Mouse (Mus musculus): Measurements from ENCODE around the gene 0610009B22Rik.

The 0610009B22Rik gene

GRCm38 (mm10) chr11:51658705-51659104, 30.0 kb downstream of the 0610009B22Rik start:
- DNase-seq (ENCODE audit: low spot score in 2 of 2): no peak

GRCm38 (mm10) chr11:51658291-51658690, 30.4 kb downstream of the 0610009B22Rik start:
- DNase-seq (ENCODE audit: low spot score in 2 of 2): no peak

- no peak for DNase-seq (ENCODE audit: low spot score in 2 of 2)
Measured at GRCm38 (mm10) chr11:51656798-51657521, 31.7 kb downstream of the 0610009B22Rik start.

- DNase-seq (ENCODE audit: low spot score in 2 of 2): no peak
Measured at GRCm38 (mm10) chr11:51654891-51655290, 33.8 kb downstream of the 0610009B22Rik start.

GRCm38 (mm10) chr11:51653736-51654135, 34.9 kb downstream of the 0610009B22Rik start:
- DNase-seq (ENCODE audit: low spot score in 2 of 2): no peak

GRCm38 (mm10) chr11:51652889-51653418, 35.7 kb downstream of the 0610009B22Rik start:
- DNase-seq (ENCODE audit: low spot score in 2 of 2): no peak

- peak in 1 of 2 experiments; percentile 42 for DNase-seq (ENCODE audit: low spot score in 2 of 2)
Measured at GRCm38 (mm10) chr11:51650691-51651515, 37.8 kb downstream of the 0610009B22Rik start, which contains the start of the genes N4bp3 and D930048N14Rik. Gene N4bp3, minus strand, starts transcription at chr11:51650842. Gene D930048N14Rik, plus strand, starts transcription at chr11:51650954.

GRCm38 (mm10) chr11:51650261-51650660, 38.4 kb downstream of the 0610009B22Rik start:
- DNase-seq (ENCODE audit: low spot score in 2 of 2): no peak

GRCm38 (mm10) chr11:51649889-51650199, 38.8 kb downstream of the 0610009B22Rik start:
- no peak for DNase-seq (ENCODE audit: low spot score in 2 of 2)

- DNase-seq (ENCODE audit: low spot score in 2 of 2): no peak
Measured at GRCm38 (mm10) chr11:51649111-51649888, 39.4 kb downstream of the 0610009B22Rik start.

- DNase-seq (ENCODE audit: low spot score in 2 of 2): no peak
Measured at GRCm38 (mm10) chr11:51648566-51648965, 40.1 kb downstream of the 0610009B22Rik start.

- DNase-seq (ENCODE audit: low spot score in 2 of 2): no peak
Measured at GRCm38 (mm10) chr11:51646751-51647667, 41.7 kb downstream of the 0610009B22Rik start.

GRCm38 (mm10) chr11:51646245-51646644, 42.4 kb downstream of the 0610009B22Rik start:
- DNase-seq (ENCODE audit: low spot score in 2 of 2): no peak

GRCm38 (mm10) chr11:51645293-51645692, 43.4 kb downstream of the 0610009B22Rik start:
- DNase-seq (ENCODE audit: low spot score in 2 of 2): no peak

GRCm38 (mm10) chr11:51644217-51644616, 44.5 kb downstream of the 0610009B22Rik start:
- no peak for DNase-seq (ENCODE audit: low spot score in 2 of 2)

- no peak for DNase-seq (ENCODE audit: low spot score in 2 of 2)
Measured at GRCm38 (mm10) chr11:51643761-51644160, 44.9 kb downstream of the 0610009B22Rik start.

- DNase-seq (ENCODE audit: low spot score in 2 of 2): no peak
Measured at GRCm38 (mm10) chr11:51643202-51643601, 45.5 kb downstream of the 0610009B22Rik start.

- no peak for DNase-seq (ENCODE audit: low spot score in 2 of 2)
Measured at GRCm38 (mm10) chr11:51640748-51641147, 47.9 kb downstream of the 0610009B22Rik start.

GRCm38 (mm10) chr11:51638497-51638896, 50.2 kb downstream of the 0610009B22Rik start:
- DNase-seq (ENCODE audit: low spot score in 2 of 2): no peak

- peak in 1 of 2 experiments; percentile 45 for DNase-seq (ENCODE audit: low spot score in 2 of 2)
Measured at GRCm38 (mm10) chr11:51637971-51638414, 50.7 kb downstream of the 0610009B22Rik start.

GRCm38 (mm10) chr11:51636323-51636684, 52.4 kb downstream of the 0610009B22Rik start:
- DNase-seq (ENCODE audit: low spot score in 2 of 2): peak in 1 of 2 experiments; percentile 45

All from frontal cortex, postnatal 10 days (tissue).